Mouse (Mus musculus): Measurements from ENCODE around the gene Xkrx. TPM values are rescaled to one million over a fixed set of nuclear protein-coding genes. Genes with fewer than 3 reads are reported as not detected.

Gene Xkrx
- 18.2 TPM for total RNA-seq (2023)

DNA sequence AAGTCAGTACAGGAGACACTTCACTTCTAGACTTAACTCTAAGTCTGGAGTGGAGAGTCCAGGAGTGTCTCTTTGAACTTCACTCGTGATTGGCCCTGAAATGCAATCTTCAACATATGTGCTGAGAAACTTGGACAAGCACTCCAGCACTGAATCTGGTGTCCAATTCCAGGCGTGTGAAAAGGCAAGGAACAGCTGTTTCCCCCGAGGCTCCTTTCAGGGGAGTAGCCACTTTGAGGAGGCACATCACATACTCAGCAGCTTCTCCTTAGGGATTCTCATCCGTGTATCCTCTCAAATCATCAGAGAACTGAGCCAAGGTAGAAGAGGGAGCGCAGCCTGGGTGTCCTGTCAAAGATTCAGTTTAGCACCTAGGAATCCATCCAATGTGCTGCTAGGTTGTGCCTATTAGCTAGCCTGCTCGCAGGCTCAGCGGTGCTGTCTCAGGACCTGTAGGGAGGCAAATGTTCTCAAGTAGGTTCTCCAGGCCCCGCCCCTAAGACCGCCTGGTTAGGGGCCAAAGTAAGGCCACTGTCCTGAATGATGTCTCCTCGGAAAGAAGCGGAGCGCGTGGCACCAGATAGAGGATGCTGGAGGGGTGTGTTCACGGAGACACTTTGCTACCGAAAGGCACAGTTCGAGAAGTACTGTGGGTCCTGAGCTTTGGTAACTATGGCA, at the start of gene Xkrx:
Xkrx (minus strand) TSS at position 34 of the 678 bp plus-strand sequence.

GRCm38 (mm10) chrX:134187201-134187600, 25.3 kb upstream of the Xkrx start, which contains the start of gene Arl13a:
Gene Arl13a, plus strand, starts transcription at chrX:134187501.

Other genes starting within 250 kb of the Xkrx start
- 1.0 TPM for gene Sytl4, start 180.3 kb downstream of the Xkrx start, total RNA-seq (2023)
- 46.9 TPM for gene Cstf2, start 102.9 kb downstream of the Xkrx start, total RNA-seq (2023)
- not detected for gene Arl13a, start 25.4 kb upstream of the Xkrx start, total RNA-seq (2023)
- 1.3 TPM for gene Nox1, start 59.9 kb upstream of the Xkrx start, total RNA-seq (2023)
- gene Trmt2b, start 114.9 kb upstream of the Xkrx start, total RNA-seq (2023), result 21.3 TPM
- 1.0 TPM for gene Tmem35a, start 133.1 kb upstream of the Xkrx start, total RNA-seq (2023)
- 0.77 TPM for gene Cenpi, start 146.0 kb upstream of the Xkrx start, total RNA-seq (2023)
- not detected for gene Drp2, start 242.5 kb upstream of the Xkrx start, total RNA-seq (2023)